Mouse (Mus musculus) intestine, embryonic 15.5 days (tissue): Measurements from ENCODE around the gene Gm10037. TPM values are rescaled to one million over a fixed set of nuclear protein-coding genes. Genes with fewer than 3 reads are reported as not detected.
"Not testable (repeated sequence)": the region's sequence is repeated elsewhere in the genome, so short reads cannot be mapped to it uniquely, and the experiment has no call there.

Experiments used
- ATAC-seq: fragments of 200-750 bp; cut with Nextera tagmentation; 2 replicates; pipeline ENCODE4 v1.8.0; 2017; ENCODE audit warnings: moderate TSS enrichment, moderate library complexity
- H3K27ac ChIP-seq: fragments of 300-500 bp; sonication (generic); 2 replicates; pipeline ENCODE4 v1.5.1; 2015; ENCODE audit warnings: mild to moderate bottlenecking, inconsistent platforms
- H3K27me3 ChIP-seq: fragments of 300-500 bp; sonication (generic); replicated peaks from 2 replicates; pipeline ENCODE4 v1.6.1; 2015; ENCODE audit warnings: inconsistent platforms
- H3K36me3 ChIP-seq: fragments of 300-500 bp; sonication (generic); 2 replicates; pipeline ENCODE4 v1.6.1; 2015; ENCODE audit warnings: inconsistent platforms
- H3K4me1 ChIP-seq: fragments of 300-500 bp; sonication (generic); replicated peaks from 2 replicates; pipeline ENCODE4 v1.6.1; 2015; ENCODE audit warnings: inconsistent platforms
- H3K4me2 ChIP-seq: fragments of 300-500 bp; sonication (generic); replicated peaks from 2 replicates; pipeline ENCODE4 v1.6.1; 2015; ENCODE audit warnings: mild to moderate bottlenecking, inconsistent platforms
- H3K4me3 ChIP-seq: fragments of 300-500 bp; sonication (generic); replicated peaks from 2 replicates; pipeline ENCODE4 v1.5.1; 2015; ENCODE audit warnings: inconsistent platforms
- H3K9ac ChIP-seq: fragments of 300-500 bp; sonication (generic); 2 replicates; pipeline ENCODE4 v1.6.1; 2015; ENCODE audit warnings: inconsistent platforms
- H3K9me3 ChIP-seq: fragments of 300-500 bp; sonication (generic); 2 replicates; pipeline ENCODE4 v1.6.1; 2016; ENCODE audit warnings: inconsistent platforms
- WGBS: fragments of 180-500 bp; shearing (Covaris S2); methylation state at CpG from one replicate; pipeline ENCODE4 v1.1.7; 2015; 5-methylcytosine and 5-hydroxymethylcytosine counted together
- polyA plus RNA-seq: library from polyadenylated mRNA; unstranded; fragments of >200 nt; fragmentation: Nextera tagmentation; extraction: Ambion mirVana; gene quantifications from 2 replicates; pipeline ENCODE4 v1.2.1, GENCODE M21; 2015

Gm10037 gene
- polyA plus RNA-seq: 2.1 and 2.2 TPM in 2 replicates

DNA sequence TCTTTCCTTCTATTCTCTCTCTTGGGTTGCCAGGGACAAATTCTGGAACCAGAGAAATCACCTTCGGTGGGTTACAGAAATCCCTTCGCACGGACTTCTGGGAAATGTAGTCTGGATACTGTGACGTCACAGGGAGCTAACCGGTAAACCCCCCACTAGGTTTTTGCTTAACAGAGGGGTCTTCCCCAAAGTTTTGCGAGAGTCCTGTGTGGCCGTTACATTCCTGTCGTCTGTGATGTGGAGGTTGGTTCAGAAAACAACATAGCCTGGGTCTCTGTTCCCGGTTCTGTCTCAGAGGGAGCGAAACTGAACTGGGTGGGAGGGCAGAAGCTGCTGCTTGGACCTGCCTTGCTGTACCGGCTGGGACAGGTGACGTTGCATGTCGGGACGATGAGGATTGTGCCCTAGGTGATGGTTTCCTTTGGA is at the start of gene Gm10037:
Gene Gm10037, plus strand, starts transcription at position 196 of the 426 bp plus-strand sequence.
- no peak within 1 kb of the TSS for H3K27ac ChIP-seq
- H3K9me3 ChIP-seq: no peaks in the 10 kb centered on the region
- H3K9ac ChIP-seq: peak within 1 kb of the TSS; percentile 44; the same call in 1 of the 2 replicates
- WGBS: 2% methylated on average over 14 of the region's 14 CpGs
- no peaks in the 10 kb centered on the region for H3K27me3 ChIP-seq
- H3K4me2 ChIP-seq: peak within 1 kb of the TSS; percentile 71
- no peaks in the 10 kb centered on the region for H3K4me1 ChIP-seq
- H3K36me3 ChIP-seq: no peaks in the 10 kb centered on the region
- peak within 1 kb of the TSS; percentile 51 for H3K4me3 ChIP-seq
- ATAC-seq: peak; percentile 88

GRCm38 (mm10) chr13:67791921-67792455 is 38.9 kb upstream of the Gm10037 start:
- H3K27me3 ChIP-seq: no peaks in the 10 kb centered on the region
- no peaks in the 10 kb centered on the region for H3K4me1 ChIP-seq
- H3K4me3 ChIP-seq: no peak overlapping the region
- H3K9ac ChIP-seq: no peak overlapping the region
- H3K27ac ChIP-seq: no peak overlapping the region
- no peak overlapping the region for H3K4me2 ChIP-seq
- peaks cover 2% of the 10 kb centered on the region; the same call in 1 of the 2 replicates for H3K9me3 ChIP-seq
- WGBS: 91% methylated on average over 10 of the region's 10 CpGs
- H3K36me3 ChIP-seq: no peaks in the 10 kb centered on the region; the same call in 1 of the 2 replicates
- ATAC-seq: no peak

DNA sequence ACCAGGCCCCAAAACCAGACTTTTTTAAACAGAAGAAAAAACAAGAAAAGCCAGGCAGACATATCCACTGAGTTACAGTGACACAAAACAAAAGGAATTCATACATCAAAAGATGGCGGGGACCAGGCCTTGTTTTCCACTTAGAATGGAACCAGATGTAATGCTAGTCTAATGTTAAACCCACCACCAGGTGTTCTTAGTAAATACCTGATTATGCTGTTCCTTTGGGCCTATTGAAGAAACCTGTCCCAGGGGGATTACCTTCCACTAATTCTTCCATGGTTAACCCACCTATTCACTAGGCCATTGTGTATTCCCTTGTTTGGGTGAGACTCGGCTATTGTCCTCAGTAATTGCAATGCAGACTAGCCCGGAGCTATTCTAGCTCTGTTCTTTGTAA is 32.3 kb upstream of the Gm10037 start:
- H3K4me2 ChIP-seq: no peak overlapping the region
- H3K9ac ChIP-seq: no peak overlapping the region
- no peak overlapping the region for H3K27ac ChIP-seq
- H3K4me1 ChIP-seq: no peaks in the 10 kb centered on the region
- WGBS: 87% methylated on average over 3 of the region's 3 CpGs
- H3K27me3 ChIP-seq: no peaks in the 10 kb centered on the region
- no peak for ATAC-seq
- no peak overlapping the region for H3K4me3 ChIP-seq
- H3K9me3 ChIP-seq: no peaks in the 10 kb centered on the region
- no peaks in the 10 kb centered on the region for H3K36me3 ChIP-seq

DNA sequence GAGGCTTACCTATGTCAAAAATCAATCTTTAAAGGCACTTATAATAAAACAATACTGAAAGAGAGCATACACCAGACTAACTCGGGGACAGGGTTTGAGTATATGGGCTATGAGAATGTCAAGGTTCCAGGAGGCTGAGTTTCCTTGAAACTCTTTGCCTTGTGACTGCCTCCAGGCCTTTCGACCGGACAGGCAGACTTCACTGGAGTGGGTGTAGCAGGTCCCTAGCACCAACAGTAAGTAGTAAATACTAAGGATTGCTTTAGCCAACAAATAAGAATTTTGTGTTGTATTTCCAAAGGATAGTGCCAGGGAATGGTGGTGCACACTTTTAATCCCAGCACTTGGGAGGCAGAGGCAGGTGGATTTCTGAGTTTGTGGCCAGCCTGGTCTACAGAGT is 31.8 kb upstream of the Gm10037 start:
- not testable (repeated sequence) for H3K36me3 ChIP-seq

DNA sequence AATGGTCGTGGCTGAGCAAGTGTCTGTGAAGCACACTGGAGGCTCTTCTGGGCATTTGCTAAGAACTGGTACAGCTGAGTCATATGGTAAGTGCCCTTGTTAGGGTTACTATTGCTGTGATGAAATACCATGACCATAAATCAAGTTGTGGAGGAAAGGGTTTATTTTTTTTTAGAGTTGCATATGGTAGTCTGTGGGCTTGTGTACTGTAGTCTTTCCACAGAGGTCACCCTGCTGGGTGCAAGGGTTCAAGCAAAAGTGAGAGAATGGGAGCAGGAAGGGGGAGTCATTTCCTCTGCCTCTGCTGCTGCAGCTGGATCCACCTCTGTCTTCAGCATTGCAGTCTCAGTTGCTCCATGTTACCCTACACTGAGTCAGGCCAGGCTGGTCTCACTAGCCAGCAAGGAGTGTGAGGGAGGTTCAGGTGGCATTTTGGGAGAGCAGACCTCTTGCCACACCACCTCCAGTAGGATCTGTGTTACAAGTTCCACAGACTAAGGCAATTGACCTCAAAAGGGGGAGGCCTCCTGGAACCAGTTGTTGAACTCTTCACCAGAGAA is 19.2 kb upstream of the Gm10037 start:
- no peaks in the 10 kb centered on the region for H3K4me1 ChIP-seq
- no peak overlapping the region for H3K27ac ChIP-seq
- WGBS: 31% methylated on average over 1 of the region's 1 CpGs
- no peak overlapping the region for H3K9ac ChIP-seq
- H3K27me3 ChIP-seq: no peaks in the 10 kb centered on the region
- H3K4me3 ChIP-seq: no peak overlapping the region
- H3K4me2 ChIP-seq: no peak overlapping the region
- H3K9me3 ChIP-seq: no peaks in the 10 kb centered on the region
- no peak for ATAC-seq
- H3K36me3 ChIP-seq: no peaks in the 10 kb centered on the region

More for the DNA sequence above, 31.8 kb upstream of the Gm10037 start:
- not testable (repeated sequence) for H3K4me3 ChIP-seq, H3K9me3 ChIP-seq, ATAC-seq, H3K4me1 ChIP-seq, H3K27ac ChIP-seq, H3K27me3 ChIP-seq, H3K4me2 ChIP-seq, H3K9ac ChIP-seq
- 81% methylated on average over 3 of the region's 3 CpGs for WGBS

GRCm38 (mm10) chr13:67812961-67813709 is 17.8 kb upstream of the Gm10037 start:
- H3K9ac ChIP-seq: no peak overlapping the region

GRCm38 (mm10) chr13:67813710-67814660 is 16.9 kb upstream of the Gm10037 start, which contains the start of gene Zfp273:
Gene Zfp273, plus strand, starts transcription at chr13:67813740.
- ATAC-seq: peak; percentile 98
- 3% methylated on average over 31 of the region's 31 CpGs for WGBS

More at GRCm38 (mm10) chr13:67812961-67813709, 17.8 kb upstream of the Gm10037 start:
- no peak overlapping the region for H3K27ac ChIP-seq
- no peaks in the 10 kb centered on the region for H3K36me3 ChIP-seq
- H3K4me3 ChIP-seq: peak overlapping the region; percentile 85; the same call in 1 of the 2 replicates
- H3K4me2 ChIP-seq: peak overlapping the region; percentile 72
- H3K9me3 ChIP-seq: no peaks in the 10 kb centered on the region
- H3K4me1 ChIP-seq: no peaks in the 10 kb centered on the region
- no peak; the same call in 1 of the 2 replicates for ATAC-seq
- H3K27me3 ChIP-seq: no peaks in the 10 kb centered on the region
- WGBS: 77% methylated on average over 8 of the region's 8 CpGs

GRCm38 (mm10) chr13:67818636-67819035 is 12.3 kb upstream of the Gm10037 start:
- WGBS: 65% methylated on average over 1 of the region's 1 CpGs
- Histone ChIP-seq H3K4me1 (no peaks in the 10 kb centered on the region), H3K27ac (no peak overlapping the region), H3K4me3 (no peak overlapping the region), H3K36me3 (0 out of 2 replicates have a peak, but pooled peaks cover 4% of the 10 kb centered on the region), H3K9me3 (no peaks in the 10 kb centered on the region), H3K4me2 (no peak overlapping the region), H3K9ac (no peak overlapping the region), H3K27me3 (no peaks in the 10 kb centered on the region)
- no peak for ATAC-seq

More at GRCm38 (mm10) chr13:67813710-67814660, 16.9 kb upstream of the Gm10037 start, which contains the start of gene Zfp273:
- H3K36me3 ChIP-seq: 0 out of 2 replicates have a peak, but pooled peaks cover 4% of the 10 kb centered on the region
- H3K27me3 ChIP-seq: no peaks in the 10 kb centered on the region
- H3K4me2 ChIP-seq: peak within 1 kb of the TSS; percentile 72
- H3K27ac ChIP-seq: peak within 1 kb of the TSS; percentile 92
- no peaks in the 10 kb centered on the region for H3K9me3 ChIP-seq
- H3K4me3 ChIP-seq: peak within 1 kb of the TSS; percentile 85
- H3K9ac ChIP-seq: peak within 1 kb of the TSS; percentile 70
- no peaks in the 10 kb centered on the region for H3K4me1 ChIP-seq

DNA sequence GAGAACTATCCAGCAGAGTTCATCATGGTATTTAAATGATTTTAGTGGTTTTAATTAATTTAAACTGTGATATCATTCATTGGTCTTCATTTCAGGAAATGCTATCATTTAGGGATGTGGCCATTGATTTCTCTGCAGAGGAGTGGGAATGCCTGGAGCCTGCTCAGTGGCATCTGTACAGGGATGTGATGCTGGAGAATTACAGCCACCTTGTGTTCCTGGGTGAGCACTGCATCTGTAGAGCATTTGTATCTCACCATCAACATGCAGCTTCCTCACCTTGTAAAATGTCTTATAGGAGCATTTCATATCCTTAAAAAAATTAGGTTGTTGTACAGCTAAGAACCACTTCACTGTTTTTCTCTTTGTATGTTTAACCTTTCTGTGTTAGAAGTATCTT is 2.2 kb downstream of the Gm10037 start:
- H3K9me3 ChIP-seq, H3K4me3 ChIP-seq, ATAC-seq, H3K36me3 ChIP-seq, H3K4me2 ChIP-seq, H3K9ac ChIP-seq, H3K4me1 ChIP-seq, H3K27me3 ChIP-seq, H3K27ac ChIP-seq: not testable (repeated sequence)

- no peak; the same call in 1 of the 2 replicates for ATAC-seq
- Histone ChIP-seq H3K4me3 (peak overlapping the region; percentile 29), H3K4me2 (peak overlapping the region; percentile 51), H3K9ac (peak overlapping the region; percentile 36), H3K36me3 (no peaks in the 10 kb centered on the region), H3K4me1 (0 out of 2 replicates have a peak, but pooled peaks cover 3% of the 10 kb centered on the region), H3K9me3 (no peaks in the 10 kb centered on the region), H3K27ac (no peak overlapping the region), H3K27me3 (no peaks in the 10 kb centered on the region)
- 34% methylated on average over 6 of the region's 6 CpGs for WGBS
Measured at GRCm38 (mm10) chr13:67843775-67844118, 12.8 kb downstream of the Gm10037 start.

DNA sequence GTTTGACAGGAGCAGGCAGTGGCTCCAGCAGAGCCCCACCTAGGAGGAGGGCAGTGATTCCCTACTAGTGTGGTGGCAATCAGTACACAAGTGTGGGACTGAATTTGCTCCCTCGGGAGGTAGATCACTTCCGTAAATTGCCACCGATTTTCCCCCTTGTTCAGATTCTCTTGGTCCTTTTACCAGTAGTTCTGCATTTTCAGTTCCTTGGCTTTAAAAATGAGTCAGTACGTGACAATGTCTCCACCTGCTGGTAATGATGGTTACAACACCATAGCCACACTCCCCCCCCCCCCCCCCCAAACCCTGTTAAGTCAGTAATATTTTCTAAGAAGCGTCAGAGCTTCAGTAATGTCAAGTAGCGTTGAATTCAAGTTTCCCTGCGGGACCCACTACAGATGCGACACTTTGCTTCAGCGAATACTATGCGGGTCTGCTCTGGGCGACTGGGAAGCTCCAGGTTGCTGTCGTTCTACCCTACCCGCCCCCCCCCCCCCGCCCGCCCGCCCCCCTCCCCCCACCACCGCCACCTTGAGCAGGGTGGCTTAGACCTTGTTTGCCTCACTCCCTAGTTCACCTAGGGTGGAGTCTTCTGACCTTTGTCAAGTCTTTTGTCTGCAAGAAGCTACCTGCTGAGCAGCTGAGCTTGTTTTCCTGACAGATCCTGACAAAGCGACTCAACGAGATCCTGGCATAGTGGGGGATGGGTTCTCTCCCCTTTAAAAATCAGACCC is 13.4 kb downstream of the Gm10037 start:
- Histone ChIP-seq H3K27me3 (no peaks in the 10 kb centered on the region), H3K36me3 (no peaks in the 10 kb centered on the region), H3K9ac (peak overlapping the region; percentile 36), H3K27ac (no peak overlapping the region), H3K4me3 (peak overlapping the region; percentile 29), H3K4me2 (peak overlapping the region; percentile 51), H3K4me1 (0 out of 2 replicates have a peak, but pooled peaks cover 3% of the 10 kb centered on the region), H3K9me3 (no peaks in the 10 kb centered on the region)
- peak; percentile 76 for ATAC-seq
- WGBS: under 1% methylated on average over 14 of the region's 19 CpGs
